In genomic region chr9:99436182-99437030, GRCm38 (mm10) we compare ENCODE assay signal across 8 mouse cellular contexts. TPM values are rescaled to one million over a fixed set of nuclear protein-coding genes. Genes with fewer than 3 reads are reported as not detected.
DNase-seq lines count a peak whose midpoint lies in the region; ATAC-seq and TF ChIP-seq lines count a peak whose summit lies in the region.

No protein-coding gene starts in this region.

- H3K9me3 ChIP-seq in forebrain, embryonic 10.5 days: no peaks in the 10 kb centered on the region
- no peaks in the 10 kb centered on the region for H3K9me3 ChIP-seq in heart, embryonic 15.5 days (replicated peaks)
- H3K9me3 ChIP-seq in liver, embryonic 16.5 days (replicated peaks; ENCODE audit: control insufficient read depth, low read length): no peaks in the 10 kb centered on the region
- no peaks in the 10 kb centered on the region for H3K9me3 ChIP-seq in neural tube, embryonic 12.5 days

- TF ChIP-seq CTCF in testis, adult 2 months (IDR thresholded peaks at IDR 0.05; ENCODE audit: control insufficient read depth, insufficient read depth, insufficient replicate concordance, low read depth, low read length): no peak

- WGBS in forebrain, embryonic 10.5 days: under 1% methylated on average over 83 of the region's 86 CpGs
- under 1% methylated on average over 80 of the region's 86 CpGs for WGBS in heart, embryonic 15.5 days
- under 1% methylated on average over 70 of the region's 86 CpGs for WGBS in liver, embryonic 16.5 days (ENCODE audit: insufficient replicate concordance)
- under 1% methylated on average over 77 of the region's 86 CpGs for WGBS in neural tube, embryonic 12.5 days

- peaks cover 58% of the 10 kb centered on the region for H3K27me3 ChIP-seq in forebrain, embryonic 10.5 days (ENCODE audit: poor library complexity, severe bottlenecking)
- H3K27me3 ChIP-seq in heart, embryonic 15.5 days: peaks cover 17% of the 10 kb centered on the region
- peaks cover 36% of the 10 kb centered on the region for H3K27me3 ChIP-seq in liver, embryonic 16.5 days (ENCODE audit: control insufficient read depth, insufficient read depth, low read depth, low read length)
- peaks cover 17% of the 10 kb centered on the region for H3K27me3 ChIP-seq in neural tube, embryonic 12.5 days (replicated peaks)
- no peaks in the 10 kb centered on the region for H3K27me3 ChIP-seq in testis, adult 2 months (ENCODE audit: control insufficient read depth, insufficient read depth, low read length)

- peak overlapping the region; percentile 79 for H3K9ac ChIP-seq in heart, embryonic 15.5 days
- peak overlapping the region; percentile 56 for H3K9ac ChIP-seq in liver, embryonic 16.5 days (ENCODE audit: low read depth, low read length)
- H3K9ac ChIP-seq in neural tube, embryonic 12.5 days: peak overlapping the region; percentile 87

- no peaks in the 10 kb centered on the region for H3K36me3 ChIP-seq in forebrain, embryonic 10.5 days (replicated peaks)
- H3K36me3 ChIP-seq in heart, embryonic 15.5 days: no peaks in the 10 kb centered on the region
- no peaks in the 10 kb centered on the region for H3K36me3 ChIP-seq in liver, embryonic 16.5 days (ENCODE audit: control insufficient read depth, insufficient read depth)
- no peaks in the 10 kb centered on the region for H3K36me3 ChIP-seq in neural tube, embryonic 12.5 days
- H3K36me3 ChIP-seq in testis, adult 2 months (ENCODE audit: control insufficient read depth, insufficient read depth, low read length): no peaks in the 10 kb centered on the region

- H3K4me3 ChIP-seq in brown adipose tissue, adult 24 weeks (ENCODE audit: insufficient read depth, low read depth, low read length): peak overlapping the region; percentile 96
- peak overlapping the region; percentile 81 for H3K4me3 ChIP-seq in forebrain, embryonic 10.5 days
- peak overlapping the region; percentile 83 for H3K4me3 ChIP-seq in heart, embryonic 15.5 days
- H3K4me3 ChIP-seq in liver, embryonic 16.5 days (ENCODE audit: low read depth, low read length): peak overlapping the region; percentile 66
- H3K4me3 ChIP-seq in neural tube, embryonic 12.5 days: peak overlapping the region; percentile 82
- H3K4me3 ChIP-seq in testis, adult 2 months (ENCODE audit: control insufficient read depth, low read depth, low read length): peak overlapping the region; percentile 65

- peak; percentile 79 for ATAC-seq in heart, embryonic 15.5 days (replicated peaks; ENCODE audit: insufficient number of reproducible peaks, insufficient read depth, low FRiP score, low read depth)
- ATAC-seq in liver, embryonic 16.5 days (ENCODE audit: low read depth): peak; percentile 79
- ATAC-seq in neural tube, embryonic 12.5 days (ENCODE audit: low FRiP score, low read depth): peak; percentile 72

- H3K4me1 ChIP-seq in brown adipose tissue, adult 24 weeks (ENCODE audit: control insufficient read depth, insufficient read depth, insufficient read length, low read length): peaks cover 2% of the 10 kb centered on the region; the same call in 1 of the 2 replicates
- H3K4me1 ChIP-seq in forebrain, embryonic 10.5 days: peaks cover 34% of the 10 kb centered on the region
- peaks cover 22% of the 10 kb centered on the region for H3K4me1 ChIP-seq in heart, embryonic 15.5 days (replicated peaks)
- no peaks in the 10 kb centered on the region; the same call in 1 of the 2 replicates for H3K4me1 ChIP-seq in liver, embryonic 16.5 days (ENCODE audit: control insufficient read depth, low read depth, low read length)
- peaks cover 23% of the 10 kb centered on the region for H3K4me1 ChIP-seq in neural tube, embryonic 12.5 days
- H3K4me1 ChIP-seq in testis, adult 2 months (ENCODE audit: control insufficient read depth, insufficient read depth, low read length): peaks cover 8% of the 10 kb centered on the region

- peak; percentile 9; the same call in 1 of the 2 replicates for TF ChIP-seq POLR2A in testis, adult 2 months (IDR thresholded peaks at IDR 0.05; ENCODE audit: control insufficient read depth, low read depth, low read length)

- H3K27ac ChIP-seq in brown adipose tissue, adult 24 weeks (replicated peaks; ENCODE audit: low read depth, low read length): peak overlapping the region; percentile 95
- peak overlapping the region; percentile 90 for H3K27ac ChIP-seq in forebrain, embryonic 10.5 days
- peak overlapping the region; percentile 81 for H3K27ac ChIP-seq in heart, embryonic 15.5 days
- H3K27ac ChIP-seq in liver, embryonic 16.5 days (ENCODE audit: low read length): no peak overlapping the region
- peak overlapping the region; percentile 72 for H3K27ac ChIP-seq in neural tube, embryonic 12.5 days
- peak overlapping the region; percentile 7; the same call in 1 of the 2 replicates for H3K27ac ChIP-seq in testis, adult 2 months (ENCODE audit: control insufficient read depth, insufficient read depth, low read depth, low read length)

- peak; percentile 23 for DNase-seq in CD4-positive, CD25-positive, alpha-beta regulatory T cell, adult 2 months (ENCODE audit: low read depth, low spot score)
- DNase-seq in forebrain, embryonic 10.5 days (ENCODE audit: extremely low spot score, low spot score): peak; percentile 62
- DNase-seq in kidney, postnatal 10 days: peak; percentile 87

- H3K4me2 ChIP-seq in heart, embryonic 15.5 days: peak overlapping the region; percentile 92
- peak overlapping the region; percentile 69 for H3K4me2 ChIP-seq in liver, embryonic 16.5 days (ENCODE audit: low read depth, low read length)
- H3K4me2 ChIP-seq in neural tube, embryonic 12.5 days (replicated peaks): peak overlapping the region; percentile 86

RNA-seq across cellular contexts. Expression of gene Mras, which starts 0.8 kb away (rescaled TPM):
- polyA plus RNA-seq in brown adipose tissue, adult 24 weeks (2012; ENCODE audit: insufficient read depth, insufficient read length, missing spikeins): 4.6 and 8.6 TPM in 2 replicates
- 7.6 and 8.7 TPM in 2 replicates for polyA plus RNA-seq in forebrain, embryonic 10.5 days (2016; fragmentation: Nextera tagmentation; extraction: Ambion mirVana)
- 14.4 and 14.9 TPM in 2 replicates for polyA plus RNA-seq in heart, embryonic 15.5 days (2015; fragmentation: Nextera tagmentation; extraction: Ambion mirVana)
- 3.3 and 3.8 TPM in 2 replicates for polyA plus RNA-seq in liver, embryonic 16.5 days (2015; fragmentation: Nextera tagmentation; extraction: Ambion mirVana)
- polyA plus RNA-seq in neural tube, embryonic 12.5 days (2016; fragmentation: Nextera tagmentation; extraction: Ambion mirVana): 27.5 and 30.7 TPM in 2 replicates
- polyA plus RNA-seq in testis, adult 2 months (2012; rRNA removed): 17.2 and 20.2 TPM in 2 replicates

RNA-seq across cellular contexts. Expression of gene Nme9, which starts 14.9 kb away (rescaled TPM):
- not detected in 2 replicates for polyA plus RNA-seq in brown adipose tissue, adult 24 weeks (2012; ENCODE audit: insufficient read depth, insufficient read length, missing spikeins)
- polyA plus RNA-seq in forebrain, embryonic 10.5 days (2016; fragmentation: Nextera tagmentation; extraction: Ambion mirVana): not detected in 2 replicates
- 0.11 and 0.13 TPM in 2 replicates for polyA plus RNA-seq in heart, embryonic 15.5 days (2015; fragmentation: Nextera tagmentation; extraction: Ambion mirVana)
- polyA plus RNA-seq in liver, embryonic 16.5 days (2015; fragmentation: Nextera tagmentation; extraction: Ambion mirVana): not detected in 2 replicates
- not detected in 2 replicates for polyA plus RNA-seq in neural tube, embryonic 12.5 days (2016; fragmentation: Nextera tagmentation; extraction: Ambion mirVana)
- polyA plus RNA-seq in testis, adult 2 months (2012; rRNA removed): 0.22 and 0.28 TPM in 2 replicates

Comparison
In these comparisons a context has a peak if more than half of its experiments do, and no peak if none do; other contexts are left out.
1. DNase-seq: peak in every context shown above with its lines; median percentile 87 in kidney, postnatal 10 days; 62 in forebrain, embryonic 10.5 days; 23 in CD4-positive, CD25-positive, alpha-beta regulatory T cell, adult 2 months.